Mouse (Mus musculus): Measurements from ENCODE around the gene Fbxo9. TPM values are rescaled to one million over a fixed set of nuclear protein-coding genes. Genes with fewer than 3 reads are reported as not detected.
"Not testable (repeated sequence)": the region's sequence is repeated elsewhere in the genome, so short reads cannot be mapped to it uniquely, and the experiment has no call there.

The Fbxo9 gene
- 16.4 and 19.1 TPM in 2 replicates for polyA plus RNA-seq (2011; ENCODE audit: insufficient read depth, insufficient read length, low read depth, missing spikeins)

DNA sequence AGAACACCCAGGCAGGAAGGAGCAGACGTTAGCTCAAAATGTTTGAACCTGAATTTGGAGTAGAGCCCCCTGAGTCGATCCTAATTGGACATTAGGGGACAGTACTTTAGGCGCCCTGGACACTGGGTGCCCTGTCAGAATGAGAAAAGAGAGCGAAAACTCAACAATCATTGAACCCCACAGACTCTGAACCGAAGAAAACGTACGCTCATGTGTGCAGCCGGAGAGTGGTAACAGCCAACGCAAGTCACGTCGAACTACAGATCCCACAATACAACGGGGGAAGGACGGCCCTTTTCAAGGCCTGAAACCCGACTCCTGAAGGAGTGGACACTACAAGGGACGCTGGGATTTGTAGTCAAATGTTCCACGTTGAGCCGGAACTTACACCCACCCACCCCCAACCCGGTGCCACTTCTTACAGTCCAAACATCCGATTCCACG is at the start of gene Fbxo9, which contains the start of gene Ick:
Gene Fbxo9 (minus strand): TSS at position 270 of the 444 bp plus-strand sequence.
Gene Ick (plus strand): TSS at position 397 of the 444 bp plus-strand sequence.
- H3K27ac ChIP-seq (ENCODE audit: insufficient read depth, low read length), result peak within 1 kb of the TSS; percentile 40
- no peak for TF ChIP-seq POLR2A (IDR thresholded peaks at IDR 0.05; ENCODE audit: insufficient read depth, low read length)
- TF ChIP-seq CTCF (IDR thresholded peaks at IDR 0.05; ENCODE audit: low read depth, low read length), result no peak
- TF ChIP-seq EP300 (IDR thresholded peaks at IDR 0.05; ENCODE audit: insufficient read depth, low read depth, low read length), result no peak
- no peaks in the 10 kb centered on the region for H3K9me3 ChIP-seq (replicated peaks; ENCODE audit: control insufficient read depth, insufficient read depth, low read length, poor library complexity, severe bottlenecking)
- H3K36me3 ChIP-seq (ENCODE audit: control insufficient read depth, insufficient read depth, low read length, poor library complexity, severe bottlenecking), result no peaks in the 10 kb centered on the region
- peak within 1 kb of the TSS; percentile 64 for H3K4me3 ChIP-seq (ENCODE audit: low read depth, low read length)
- H3K4me1 ChIP-seq (ENCODE audit: control insufficient read depth, insufficient read depth, low read length), result peaks cover 1% of the 10 kb centered on the region
- peak within 1 kb of the TSS; percentile 75 for H3K9ac ChIP-seq (ENCODE audit: low read depth, poor library complexity, severe bottlenecking)
- H3K27me3 ChIP-seq (ENCODE audit: control insufficient read depth, insufficient read depth, low read length, poor library complexity, severe bottlenecking), result no peaks in the 10 kb centered on the region

DNA sequence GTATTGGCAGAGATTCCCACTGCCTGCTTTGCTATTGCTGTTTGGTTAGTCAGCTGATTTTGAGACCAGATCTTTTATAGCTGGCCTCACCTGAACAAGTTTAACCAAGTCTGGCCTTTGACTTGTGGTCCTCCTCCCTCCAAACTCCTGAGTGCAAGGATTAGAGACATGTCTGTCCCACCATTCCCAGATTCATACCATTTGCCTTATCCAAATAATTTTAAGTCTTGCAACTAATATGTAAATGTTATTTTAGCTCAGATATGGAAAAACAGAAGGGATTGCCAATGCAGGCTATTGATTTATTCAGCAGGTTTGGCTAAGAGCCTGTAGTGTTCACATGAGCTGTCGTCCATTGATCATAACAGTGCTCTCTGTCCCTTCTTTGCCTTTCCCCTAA is 48.4 kb upstream of the Fbxo9 start:
- Histone ChIP-seq H3K27ac (ENCODE audit: insufficient read depth, low read length) (no peak overlapping the region), H3K27me3 (ENCODE audit: control insufficient read depth, insufficient read depth, low read length, poor library complexity, severe bottlenecking) (no peaks in the 10 kb centered on the region), H3K4me1 (ENCODE audit: control insufficient read depth, insufficient read depth, low read length) (no peaks in the 10 kb centered on the region), H3K36me3 (ENCODE audit: control insufficient read depth, insufficient read depth, low read length, poor library complexity, severe bottlenecking) (0 out of 2 replicates have a peak, but pooled peaks cover 4% of the 10 kb centered on the region), H3K4me3 (ENCODE audit: low read depth, low read length) (no peak overlapping the region), H3K9ac (ENCODE audit: low read depth, poor library complexity, severe bottlenecking) (no peak overlapping the region), H3K9me3 (replicated peaks; ENCODE audit: control insufficient read depth, insufficient read depth, low read length, poor library complexity, severe bottlenecking) (no peaks in the 10 kb centered on the region)
- TF ChIP-seq CTCF (IDR thresholded peaks at IDR 0.05; ENCODE audit: low read depth, low read length) (no peak), POLR2A (IDR thresholded peaks at IDR 0.05; ENCODE audit: insufficient read depth, low read length) (no peak), EP300 (IDR thresholded peaks at IDR 0.05; ENCODE audit: insufficient read depth, low read depth, low read length) (no peak)

DNA sequence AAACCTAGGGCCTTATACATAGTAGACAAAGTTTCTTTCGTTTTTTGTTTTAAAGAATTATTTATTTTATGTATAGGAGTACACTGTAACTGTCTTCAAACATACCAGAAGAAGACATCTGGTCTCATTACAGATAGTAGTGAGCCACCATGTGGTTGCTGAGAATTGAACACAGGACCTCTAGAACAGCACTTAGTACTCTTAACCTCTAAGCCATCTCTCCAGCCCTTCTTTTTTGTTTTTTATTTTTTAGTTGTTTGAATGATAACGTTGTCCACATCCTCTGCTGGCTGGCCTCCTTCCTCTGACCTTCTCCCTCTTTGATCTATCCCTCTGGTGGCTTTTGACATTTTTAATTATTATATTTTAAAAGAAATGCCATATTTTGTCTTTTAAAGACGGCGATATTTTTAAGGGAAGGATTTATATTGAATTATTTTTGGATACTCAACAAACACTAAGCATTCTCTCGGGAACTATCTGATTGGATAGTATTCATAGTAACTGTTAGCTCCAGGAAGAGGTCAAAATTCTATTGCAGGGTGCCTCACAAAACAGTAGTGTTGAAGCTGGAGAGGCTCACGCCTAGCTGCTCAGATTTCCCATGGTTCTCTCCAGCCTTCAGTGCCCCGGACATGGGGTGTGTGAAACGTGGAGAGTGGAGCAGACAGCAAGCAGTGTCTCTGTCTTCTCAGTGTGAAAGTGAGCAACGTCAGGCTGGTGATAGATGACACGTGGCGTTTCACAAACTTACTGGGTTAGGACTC is 45.5 kb upstream of the Fbxo9 start:
- Histone ChIP-seq H3K4me3 (ENCODE audit: low read depth, low read length) (no peak overlapping the region), H3K27ac (ENCODE audit: insufficient read depth, low read length) (no peak overlapping the region), H3K36me3 (ENCODE audit: control insufficient read depth, insufficient read depth, low read length, poor library complexity, severe bottlenecking) (no peaks in the 10 kb centered on the region), H3K4me1 (ENCODE audit: control insufficient read depth, insufficient read depth, low read length) (no peaks in the 10 kb centered on the region), H3K27me3 (ENCODE audit: control insufficient read depth, insufficient read depth, low read length, poor library complexity, severe bottlenecking) (no peaks in the 10 kb centered on the region), H3K9ac (ENCODE audit: low read depth, poor library complexity, severe bottlenecking) (no peak overlapping the region), H3K9me3 (replicated peaks; ENCODE audit: control insufficient read depth, insufficient read depth, low read length, poor library complexity, severe bottlenecking) (no peaks in the 10 kb centered on the region)
- no peak for TF ChIP-seq EP300 (IDR thresholded peaks at IDR 0.05; ENCODE audit: insufficient read depth, low read depth, low read length)
- TF ChIP-seq POLR2A (IDR thresholded peaks at IDR 0.05; ENCODE audit: insufficient read depth, low read length), result no peak
- no peak for TF ChIP-seq CTCF (IDR thresholded peaks at IDR 0.05; ENCODE audit: low read depth, low read length)

DNA sequence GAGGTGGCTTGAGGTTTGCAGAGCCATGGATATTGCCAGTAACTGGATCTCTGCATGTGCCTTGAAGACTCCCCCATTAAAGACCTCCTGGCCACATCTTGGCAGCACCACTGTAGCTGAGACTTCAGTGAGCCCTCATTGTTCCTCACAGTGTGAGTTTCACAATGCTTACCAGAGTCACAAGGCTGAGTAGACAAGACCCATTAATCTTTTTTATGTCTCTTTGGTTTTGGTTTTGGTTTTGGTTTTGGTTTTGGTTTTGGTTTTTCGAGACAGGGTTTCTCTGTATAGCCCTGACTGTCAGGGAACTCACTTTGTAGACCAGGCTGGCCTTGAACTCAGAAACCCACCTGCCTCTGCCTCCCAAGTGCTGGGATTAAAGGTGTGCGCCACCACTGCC is 40.9 kb upstream of the Fbxo9 start:
- H3K4me3 ChIP-seq (ENCODE audit: low read depth, low read length); H3K9me3 ChIP-seq (replicated peaks; ENCODE audit: control insufficient read depth, insufficient read depth, low read length, poor library complexity, severe bottlenecking); H3K27ac ChIP-seq (ENCODE audit: insufficient read depth, low read length); H3K4me1 ChIP-seq (ENCODE audit: control insufficient read depth, insufficient read depth, low read length); H3K36me3 ChIP-seq (ENCODE audit: control insufficient read depth, insufficient read depth, low read length, poor library complexity, severe bottlenecking); H3K27me3 ChIP-seq (ENCODE audit: control insufficient read depth, insufficient read depth, low read length, poor library complexity, severe bottlenecking); H3K9ac ChIP-seq (ENCODE audit: low read depth, poor library complexity, severe bottlenecking): not testable (repeated sequence)

DNA sequence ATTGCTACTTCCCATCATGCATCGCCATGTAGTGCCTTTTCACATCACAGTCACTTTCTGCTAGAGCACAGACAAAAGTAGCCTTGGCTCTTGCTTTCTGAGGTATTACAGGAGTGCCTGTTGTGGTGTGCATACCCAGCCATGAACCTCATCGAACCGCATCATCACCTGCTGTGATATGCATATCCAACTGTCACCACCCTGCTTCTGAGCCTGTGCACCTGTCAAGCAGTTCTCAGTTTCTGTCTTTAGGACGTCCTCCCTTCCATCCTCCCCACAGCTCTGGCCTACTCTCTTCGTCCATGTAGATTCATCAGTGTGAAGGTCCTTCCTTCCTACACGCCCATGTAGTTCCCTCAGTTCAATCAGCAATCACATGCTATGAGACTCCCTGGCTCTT is 39.3 kb upstream of the Fbxo9 start:
- no peak overlapping the region for H3K9ac ChIP-seq (ENCODE audit: low read depth, poor library complexity, severe bottlenecking)
- no peaks in the 10 kb centered on the region for H3K9me3 ChIP-seq (replicated peaks; ENCODE audit: control insufficient read depth, insufficient read depth, low read length, poor library complexity, severe bottlenecking)
- H3K4me1 ChIP-seq (ENCODE audit: control insufficient read depth, insufficient read depth, low read length), result no peaks in the 10 kb centered on the region
- H3K4me3 ChIP-seq (ENCODE audit: low read depth, low read length), result no peak overlapping the region
- TF ChIP-seq EP300 (IDR thresholded peaks at IDR 0.05; ENCODE audit: insufficient read depth, low read depth, low read length), result no peak
- no peak for TF ChIP-seq CTCF (IDR thresholded peaks at IDR 0.05; ENCODE audit: low read depth, low read length)
- no peak for TF ChIP-seq POLR2A (IDR thresholded peaks at IDR 0.05; ENCODE audit: insufficient read depth, low read length)
- H3K27me3 ChIP-seq (ENCODE audit: control insufficient read depth, insufficient read depth, low read length, poor library complexity, severe bottlenecking), result no peaks in the 10 kb centered on the region
- no peaks in the 10 kb centered on the region for H3K36me3 ChIP-seq (ENCODE audit: control insufficient read depth, insufficient read depth, low read length, poor library complexity, severe bottlenecking)
- H3K27ac ChIP-seq (ENCODE audit: insufficient read depth, low read length), result no peak overlapping the region

DNA sequence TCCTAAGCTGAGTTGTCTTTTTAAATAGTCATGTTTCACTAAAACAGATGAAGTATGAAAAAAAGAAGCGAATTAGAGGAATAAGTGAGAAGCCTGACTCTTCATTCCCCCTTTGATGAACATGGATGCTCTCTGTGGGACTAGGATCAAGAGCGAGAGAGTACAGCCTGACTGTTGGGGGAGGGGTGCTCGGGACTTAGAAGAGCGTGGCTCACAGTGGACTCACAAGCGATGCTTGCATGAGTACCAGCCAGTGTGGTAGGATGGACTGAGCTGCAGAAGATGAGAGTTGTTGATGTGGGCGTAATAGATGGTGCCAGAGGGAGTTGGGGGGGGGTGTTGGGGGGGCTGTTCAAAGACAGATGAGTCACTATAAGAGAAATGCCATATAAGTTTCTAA is 37.8 kb upstream of the Fbxo9 start:
- Histone ChIP-seq H3K9ac (ENCODE audit: low read depth, poor library complexity, severe bottlenecking) (no peak overlapping the region), H3K36me3 (ENCODE audit: control insufficient read depth, insufficient read depth, low read length, poor library complexity, severe bottlenecking) (no peaks in the 10 kb centered on the region), H3K27ac (ENCODE audit: insufficient read depth, low read length) (no peak overlapping the region), H3K27me3 (ENCODE audit: control insufficient read depth, insufficient read depth, low read length, poor library complexity, severe bottlenecking) (no peaks in the 10 kb centered on the region), H3K4me1 (ENCODE audit: control insufficient read depth, insufficient read depth, low read length) (no peaks in the 10 kb centered on the region), H3K4me3 (ENCODE audit: low read depth, low read length) (no peak overlapping the region), H3K9me3 (replicated peaks; ENCODE audit: control insufficient read depth, insufficient read depth, low read length, poor library complexity, severe bottlenecking) (0 out of 2 replicates have a peak, but pooled peaks cover 3% of the 10 kb centered on the region)
- TF ChIP-seq CTCF (IDR thresholded peaks at IDR 0.05; ENCODE audit: low read depth, low read length), result no peak
- TF ChIP-seq POLR2A (IDR thresholded peaks at IDR 0.05; ENCODE audit: insufficient read depth, low read length), result no peak
- no peak for TF ChIP-seq EP300 (IDR thresholded peaks at IDR 0.05; ENCODE audit: insufficient read depth, low read depth, low read length)
